ENCODE assay signal across 8 mouse cellular contexts in genomic region chr7:112024446-112024730, GRCm38 (mm10). TPM values are rescaled to one million over a fixed set of nuclear protein-coding genes. Genes with fewer than 3 reads are reported as not detected.
DNase-seq lines count a peak whose midpoint lies in the region; ATAC-seq and TF ChIP-seq lines count a peak whose summit lies in the region.

No protein-coding gene starts in this region.

- peak overlapping the region; percentile 60 for H3K4me3 ChIP-seq in cerebellum, adult 2 months (replicated peaks; ENCODE audit: insufficient read depth, low read depth, low read length)
- peak overlapping the region; percentile 94 for H3K4me3 ChIP-seq in spleen, adult 2 months (ENCODE audit: extremely low read depth, insufficient read depth, insufficient read length)
- peak overlapping the region; percentile 94 for H3K4me3 ChIP-seq in liver, embryonic 11.5 days (ENCODE audit: low read depth, low read length)
- H3K4me3 ChIP-seq in stomach, embryonic 16.5 days (replicated peaks; ENCODE audit: low read length) = peak overlapping the region; percentile 92

- H3K9ac ChIP-seq in liver, embryonic 11.5 days (ENCODE audit: low read depth, low read length) = peak overlapping the region; percentile 99
- H3K9ac ChIP-seq in stomach, embryonic 16.5 days (ENCODE audit: low read length) = peak overlapping the region; percentile 99

- H3K27ac ChIP-seq in cerebellum, adult 2 months (ENCODE audit: insufficient read depth, low read length) = no peak overlapping the region
- H3K27ac ChIP-seq in spleen, adult 2 months (ENCODE audit: insufficient read depth, low read length) = no peak overlapping the region
- H3K27ac ChIP-seq in liver, embryonic 11.5 days (ENCODE audit: low read depth, low read length) = peak overlapping the region; percentile 96
- H3K27ac ChIP-seq in stomach, embryonic 16.5 days (ENCODE audit: low read length) = peak overlapping the region; percentile 98

- 16% methylated on average over 7 of the region's 7 CpGs for WGBS in cerebellum, adult 2 months
- WGBS in spleen, adult 2 months = 22% methylated on average over 7 of the region's 7 CpGs
- WGBS in liver, embryonic 11.5 days = 20% methylated on average over 7 of the region's 7 CpGs
- WGBS in stomach, embryonic 16.5 days = 9% methylated on average over 7 of the region's 7 CpGs

- no peak for ATAC-seq in liver, embryonic 11.5 days (replicated peaks; ENCODE audit: low FRiP score)
- no peak for ATAC-seq in stomach, embryonic 16.5 days (ENCODE audit: insufficient read depth, low FRiP score)

- no peak for TF ChIP-seq CTCF in cerebellum, adult 2 months (IDR thresholded peaks at IDR 0.05; ENCODE audit: borderline replicate concordance, insufficient read depth, low read depth, low read length)
- TF ChIP-seq CTCF in spleen, adult 2 months (IDR thresholded peaks at IDR 0.05; ENCODE audit: extremely low read depth, insufficient read depth, insufficient read length, insufficient replicate concordance) = no peak

- peak overlapping the region; percentile 89 for H3K4me2 ChIP-seq in liver, embryonic 11.5 days
- H3K4me2 ChIP-seq in stomach, embryonic 16.5 days (ENCODE audit: low read depth, low read length) = peak overlapping the region; percentile 91

- no peaks in the 10 kb centered on the region for H3K36me3 ChIP-seq in spleen, adult 2 months (ENCODE audit: control insufficient read depth, insufficient read depth, low read length)
- H3K36me3 ChIP-seq in liver, embryonic 11.5 days (ENCODE audit: control insufficient read depth, insufficient read depth, low read length) = no peaks in the 10 kb centered on the region
- H3K36me3 ChIP-seq in stomach, embryonic 16.5 days (ENCODE audit: control insufficient read depth, insufficient read depth, low read length) = no peaks in the 10 kb centered on the region

- H3K27me3 ChIP-seq in cerebellum, adult 2 months (ENCODE audit: control insufficient read depth, insufficient read depth, low read length) = no peaks in the 10 kb centered on the region
- H3K27me3 ChIP-seq in spleen, adult 2 months (ENCODE audit: control insufficient read depth, insufficient read depth, low read length) = no peaks in the 10 kb centered on the region
- no peaks in the 10 kb centered on the region for H3K27me3 ChIP-seq in liver, embryonic 11.5 days (replicated peaks; ENCODE audit: control insufficient read depth, insufficient read depth, low read length)
- H3K27me3 ChIP-seq in stomach, embryonic 16.5 days (ENCODE audit: control insufficient read depth, insufficient read depth, low read length) = no peaks in the 10 kb centered on the region

- no peak for DNase-seq in cerebellum, adult 2 months
- no peak for DNase-seq in cerebellum, adult 11-12 months
- DNase-seq in spleen, adult 2 months (ENCODE audit: low read depth in 1 of 2, low spot score in 2 of 2) = no peak
- DNase-seq in spleen, postnatal 14 days (ENCODE audit: low spot score in 2 of 2) = no peak
- DNase-seq in liver, embryonic 11.5 days (ENCODE audit: low spot score) = no peak
- DNase-seq in natural killer cell, adult 2 months (ENCODE audit: low spot score in 2 of 2) = no peak
- DNase-seq in spleen, adult 12 weeks (ENCODE audit: low spot score) = no peak

- no peaks in the 10 kb centered on the region; the same call in 1 of the 2 replicates for H3K4me1 ChIP-seq in cerebellum, adult 2 months (ENCODE audit: control insufficient read depth, insufficient read depth, low read length)
- H3K4me1 ChIP-seq in spleen, adult 2 months (ENCODE audit: control insufficient read depth, insufficient read depth, insufficient read length) = peaks cover 3% of the 10 kb centered on the region
- peaks cover 22% of the 10 kb centered on the region for H3K4me1 ChIP-seq in liver, embryonic 11.5 days (replicated peaks; ENCODE audit: control insufficient read depth, insufficient read depth, low read length)
- peaks cover 23% of the 10 kb centered on the region for H3K4me1 ChIP-seq in stomach, embryonic 16.5 days (ENCODE audit: control insufficient read depth, insufficient read depth, low read length)

- no peak for TF ChIP-seq POLR2A in cerebellum, adult 2 months (IDR thresholded peaks at IDR 0.05; ENCODE audit: borderline replicate concordance, insufficient read depth, low read length)
- no peak for TF ChIP-seq POLR2A in spleen, adult 2 months (IDR thresholded peaks at IDR 0.05; ENCODE audit: low read depth, low read length)

- H3K9me3 ChIP-seq in liver, embryonic 11.5 days (ENCODE audit: control insufficient read depth, low read length) = no peaks in the 10 kb centered on the region
- no peaks in the 10 kb centered on the region for H3K9me3 ChIP-seq in stomach, embryonic 16.5 days (replicated peaks; ENCODE audit: control insufficient read depth, low read length)

RNA-seq across cellular contexts. Expression of gene Usp47, which starts 1.1 kb away (rescaled TPM):
- polyA plus RNA-seq in cerebellum, adult 2 months (2012; rRNA removed) = 45.1 and 46.7 TPM in 2 replicates
- 4.2 and 5.2 TPM in 2 replicates for polyA plus RNA-seq in spleen, adult 2 months (2012; rRNA removed)
- polyA plus RNA-seq in liver, embryonic 11.5 days (2014; fragmentation: Nextera tagmentation; extraction: Ambion mirVana) = 55.3 and 62.7 TPM in 2 replicates
- polyA plus RNA-seq in stomach, embryonic 16.5 days (2015; fragmentation: Nextera tagmentation; extraction: Ambion mirVana) = 63.8 and 68.2 TPM in 2 replicates

Comparison
In these comparisons a context has a peak if more than half of its experiments do, and no peak if none do; other contexts are left out.
1. H3K27ac ChIP-seq: peak in liver, embryonic 11.5 days (single experiment) and stomach, embryonic 16.5 days (single experiment); none in cerebellum, adult 2 months (single experiment) and spleen, adult 2 months (single experiment).
2. Peak in every context shown above with its lines, with median percentiles within 50 percentile points of each other: H3K4me3 ChIP-seq.